Mouse (Mus musculus): ENCODE results near the gene Arl8b. TPM values are rescaled to one million over a fixed set of nuclear protein-coding genes. Genes with fewer than 3 reads are reported as not detected.

Gene Arl8b
- polyA plus RNA-seq (2014; fragmentation: Illumina TruSeq; extraction: RNeasy Lipid Tissue Mini Kit (QIAGEN cat#74804); ENCODE audit: low read depth, low replicate concordance) = 232 TPM

DNA sequence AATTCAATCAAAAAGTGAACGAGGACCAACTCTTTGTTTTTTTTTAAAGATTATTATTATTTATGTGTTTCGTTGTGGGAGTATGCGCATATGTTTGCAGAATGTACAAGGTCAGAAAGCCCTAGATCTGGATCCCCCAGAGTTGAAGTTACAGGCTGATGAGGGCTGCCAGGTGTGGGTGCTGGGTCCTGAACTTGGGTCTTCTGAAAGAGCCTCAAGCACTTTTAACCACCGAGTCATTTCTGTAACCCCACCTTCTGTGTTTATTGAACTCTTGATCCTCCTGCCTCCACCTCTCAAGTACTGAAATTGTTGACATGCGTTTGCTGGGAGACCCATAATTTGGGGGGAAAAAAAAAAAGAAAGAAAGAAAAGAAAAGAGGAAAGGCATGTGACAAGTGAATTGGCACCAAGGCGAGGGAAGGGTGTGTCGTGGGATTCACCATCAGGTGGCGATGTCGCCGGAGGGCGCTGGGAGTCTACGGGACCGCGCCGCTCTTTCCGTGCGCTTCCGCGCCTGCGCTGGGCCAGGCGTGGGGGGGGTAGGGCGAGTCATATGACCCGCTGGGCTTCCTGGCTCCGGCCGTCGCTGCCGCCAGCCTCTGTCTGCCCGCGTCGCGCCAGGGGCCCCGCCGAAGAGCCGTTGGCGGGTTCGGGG, at the start of gene Arl8b:
Gene Arl8b (plus strand): TSS at position 574 of the 658 bp plus-strand sequence.

DNA sequence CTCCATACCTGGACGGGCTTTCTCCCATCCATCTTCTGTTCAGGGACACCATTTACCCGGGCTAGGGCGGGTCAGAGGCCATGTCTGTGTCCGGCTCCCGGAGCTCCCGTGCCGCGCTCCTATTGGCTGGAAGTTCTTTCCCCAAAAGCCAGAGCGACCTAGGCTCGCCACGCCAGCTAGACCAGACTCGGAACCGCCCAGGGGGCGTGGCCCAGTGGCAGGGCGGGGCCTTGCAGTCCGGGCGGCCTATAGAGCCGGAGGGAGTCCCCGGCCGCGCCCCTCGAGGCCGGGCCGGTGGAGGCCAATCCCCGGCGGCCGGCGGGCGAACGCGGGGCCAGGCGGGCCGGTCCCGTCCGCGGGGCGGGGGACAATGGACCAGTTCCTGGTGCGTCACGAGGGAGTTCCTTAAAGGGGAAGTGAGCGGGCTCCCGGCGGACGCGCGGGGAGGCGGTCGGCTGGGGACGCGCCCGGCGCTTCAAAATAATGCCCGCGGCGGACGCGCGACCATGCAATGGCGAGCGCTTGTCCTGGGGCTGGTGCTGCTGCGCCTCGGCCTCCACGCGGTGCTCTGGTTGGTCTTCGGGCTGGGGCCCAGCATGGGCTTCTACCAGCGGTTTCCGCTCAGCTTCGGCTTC, 45.5 kb downstream of the Arl8b start, which contains the start of gene Edem1:
Gene Edem1 (plus strand): TSS at position 408 of the 635 bp plus-strand sequence.

Other genes starting within 250 kb of the Arl8b start
- gene Bhlhe40, start 122.5 kb upstream of the Arl8b start, polyA plus RNA-seq (2014; fragmentation: Illumina TruSeq; extraction: RNeasy Lipid Tissue Mini Kit (QIAGEN cat#74804); ENCODE audit: low read depth, low replicate concordance) = 40.7 TPM
- 82.4 TPM for gene Edem1, start 45.5 kb downstream of the Arl8b start, polyA plus RNA-seq (2014; fragmentation: Illumina TruSeq; extraction: RNeasy Lipid Tissue Mini Kit (QIAGEN cat#74804); ENCODE audit: low read depth, low replicate concordance)

Measured in kidney, adult 10 weeks (tissue).